Mouse (Mus musculus): Measurements from ENCODE around the gene Inf2.

DNA sequence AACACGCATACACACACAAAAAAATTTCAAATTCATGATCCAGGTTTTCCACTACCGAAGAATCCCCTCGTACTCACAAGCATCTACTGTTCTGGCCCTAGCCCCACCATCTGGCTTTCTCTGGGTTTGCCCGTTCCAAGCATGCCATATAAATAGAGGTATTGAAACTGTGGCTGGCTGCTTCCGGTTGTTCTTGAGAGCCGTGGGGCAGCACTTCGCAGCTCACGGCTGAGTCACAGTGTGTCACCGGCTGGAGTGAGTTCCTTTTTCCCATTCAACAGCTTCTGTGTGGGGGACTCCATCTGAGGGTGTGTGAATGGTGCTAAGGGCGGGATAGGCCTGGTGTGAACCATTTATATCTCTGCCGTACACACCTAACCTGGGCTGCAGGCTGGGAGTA lies 28.6 kb downstream of the Inf2 start:
- TF ChIP-seq GATA1 (IDR thresholded peaks at IDR 0.05; ENCODE audit: borderline replicate concordance, low read length) (no peak), FLI1 (IDR thresholded peaks at IDR 0.05; ENCODE audit: low read length) (no peak)

Data from megakaryocyte, embryonic 14.5 days (primary cell).